ENCODE assay signal across 8 mouse cellular contexts in genomic region chr6:113501388-113502084, GRCm38 (mm10). TPM values are rescaled to one million over a fixed set of nuclear protein-coding genes. Genes with fewer than 3 reads are reported as not detected.
DNase-seq lines count a peak whose midpoint lies in the region; ATAC-seq lines count a peak whose summit lies in the region.

Gene Prrt3, minus strand, starts transcription at chr6:113501931.

- peak within 1 kb of the TSS; percentile 69 for H3K4me2 ChIP-seq in hindbrain, embryonic 16.5 days (ENCODE audit: low read length)
- peak within 1 kb of the TSS; percentile 23; the same call in 1 of the 2 replicates for H3K4me2 ChIP-seq in liver, embryonic 13.5 days
- H3K4me2 ChIP-seq in stomach, embryonic 16.5 days (ENCODE audit: low read depth, low read length): peak within 1 kb of the TSS; percentile 41

- peaks cover 6% of the 10 kb centered on the region for H3K4me1 ChIP-seq in hindbrain, embryonic 16.5 days (ENCODE audit: control insufficient read depth, insufficient read depth, low read depth, low read length)
- no peaks in the 10 kb centered on the region for H3K4me1 ChIP-seq in liver, embryonic 13.5 days (replicated peaks)
- H3K4me1 ChIP-seq in stomach, embryonic 16.5 days (ENCODE audit: control insufficient read depth, insufficient read depth, low read length): no peaks in the 10 kb centered on the region

- peak; percentile 94 for ATAC-seq in hindbrain, embryonic 16.5 days
- no peak for ATAC-seq in liver, embryonic 13.5 days (ENCODE audit: low read depth)
- 0 out of 2 replicates have a peak, but pooled peaks have one; percentile 37 for ATAC-seq in stomach, embryonic 16.5 days (ENCODE audit: insufficient read depth, low FRiP score)
- no peak for ATAC-seq in inflammation-experienced regulatory T-cells, adult 6 months

- 0 out of 2 replicates have a peak, but pooled peaks cover 2% of the 10 kb centered on the region for H3K9me3 ChIP-seq in hindbrain, embryonic 16.5 days (ENCODE audit: control insufficient read depth, low read length)
- no peaks in the 10 kb centered on the region for H3K9me3 ChIP-seq in liver, embryonic 13.5 days (replicated peaks)
- no peaks in the 10 kb centered on the region for H3K9me3 ChIP-seq in stomach, embryonic 16.5 days (replicated peaks; ENCODE audit: control insufficient read depth, low read length)

- DNase-seq in layer of hippocampus, adult 11-12 months (ENCODE audit: low spot score): peak; percentile 68
- DNase-seq in layer of hippocampus, adult 9-10 months (ENCODE audit: low spot score): no peak
- DNase-seq in embryo, embryonic 9.5 days (ENCODE audit: extremely low spot score): peak; percentile 43
- no peak for DNase-seq in liver, embryonic 13.5 days
- no peak for DNase-seq in heart, postnatal 4 days

- peak within 1 kb of the TSS; percentile 80 for H3K9ac ChIP-seq in hindbrain, embryonic 16.5 days (ENCODE audit: low read depth, low read length)
- no peak within 1 kb of the TSS for H3K9ac ChIP-seq in liver, embryonic 13.5 days
- H3K9ac ChIP-seq in stomach, embryonic 16.5 days (ENCODE audit: low read length): peak within 1 kb of the TSS; percentile 48

- H3K27me3 ChIP-seq in hindbrain, embryonic 16.5 days (replicated peaks; ENCODE audit: control insufficient read depth, insufficient read depth, low read length): no peaks in the 10 kb centered on the region
- peaks cover 66% of the 10 kb centered on the region for H3K27me3 ChIP-seq in liver, embryonic 13.5 days
- peaks cover 24% of the 10 kb centered on the region for H3K27me3 ChIP-seq in stomach, embryonic 16.5 days (ENCODE audit: control insufficient read depth, insufficient read depth, low read length)

- H3K36me3 ChIP-seq in hindbrain, embryonic 16.5 days (ENCODE audit: control insufficient read depth, insufficient read depth, low read length): peaks cover 5% of the 10 kb centered on the region; the same call in 1 of the 2 replicates
- no peaks in the 10 kb centered on the region for H3K36me3 ChIP-seq in liver, embryonic 13.5 days
- H3K36me3 ChIP-seq in stomach, embryonic 16.5 days (ENCODE audit: control insufficient read depth, insufficient read depth, low read length): no peaks in the 10 kb centered on the region

- peak within 1 kb of the TSS; percentile 69 for H3K4me3 ChIP-seq in hindbrain, embryonic 16.5 days (ENCODE audit: low read length)
- H3K4me3 ChIP-seq in liver, embryonic 13.5 days (replicated peaks): no peak within 1 kb of the TSS; the same call in 1 of the 2 replicates
- peak within 1 kb of the TSS; percentile 25 for H3K4me3 ChIP-seq in stomach, embryonic 16.5 days (replicated peaks; ENCODE audit: low read length)

- WGBS in hindbrain, embryonic 16.5 days: 1% methylated on average over 32 of the region's 32 CpGs
- 8% methylated on average over 32 of the region's 32 CpGs for WGBS in liver, embryonic 13.5 days (ENCODE audit: insufficient replicate concordance)
- WGBS in stomach, embryonic 16.5 days: 3% methylated on average over 32 of the region's 32 CpGs

- H3K27ac ChIP-seq in hindbrain, embryonic 16.5 days (ENCODE audit: low read depth, low read length): peak within 1 kb of the TSS; percentile 74
- H3K27ac ChIP-seq in liver, embryonic 13.5 days: no peak within 1 kb of the TSS
- H3K27ac ChIP-seq in stomach, embryonic 16.5 days (ENCODE audit: low read length): no peak within 1 kb of the TSS

RNA-seq across cellular contexts. Expression of gene Prrt3, which starts in this region (rescaled TPM):
- polyA plus RNA-seq in hindbrain, embryonic 16.5 days (2015; fragmentation: Nextera tagmentation; extraction: Ambion mirVana): 14.2 and 14.5 TPM in 2 replicates
- 0.07 TPM in 2 replicates for polyA plus RNA-seq in liver, embryonic 13.5 days (2015; fragmentation: Nextera tagmentation; extraction: Ambion mirVana)
- 0.19 and 0.52 TPM in 2 replicates for polyA plus RNA-seq in stomach, embryonic 16.5 days (2015; fragmentation: Nextera tagmentation; extraction: Ambion mirVana)
- polyA plus RNA-seq in inflammation-experienced regulatory T-cells, adult 6 months (2017; shearing (Covaris generic)): under 1 TPM in 1 of 3 experiments, not detected in 2; 0.17 TPM
- total RNA-seq in heart, postnatal 4 days (2021): not detected

Comparison
In these comparisons a context has a peak if more than half of its experiments do, and no peak if none do; other contexts are left out.
1. DNase-seq: peak in layer of hippocampus, adult 11-12 months (single experiment) and embryo, embryonic 9.5 days (single experiment); none in layer of hippocampus, adult 9-10 months (single experiment), liver, embryonic 13.5 days (single experiment) and heart, postnatal 4 days (single experiment).
2. Peak in ATAC-seq, H3K4me3 ChIP-seq, H3K9ac ChIP-seq and H3K4me2 ChIP-seq in stomach, embryonic 16.5 days; RNA of the gene not detected or under 1 TPM.
3. Peak in every context shown above with its lines, with median percentiles within 50 percentile points of each other: H3K4me2 ChIP-seq.